Mouse (Mus musculus) intestine, embryonic 16.5 days (tissue): Measurements from ENCODE around the gene Gm853. TPM values are rescaled to one million over a fixed set of nuclear protein-coding genes. Genes with fewer than 3 reads are reported as not detected.

Experiments used
- ATAC-seq: fragments of 200-750 bp; cut with Nextera tagmentation; 2 replicates; pipeline ENCODE4 v1.8.0; 2017; ENCODE audit warnings: moderate TSS enrichment, moderate library complexity
- H3K27ac ChIP-seq: fragments of 300-500 bp; sonication (generic); 2 replicates; pipeline ENCODE4 v1.5.1; 2014; ENCODE audit warnings: mild to moderate bottlenecking, low read length
- H3K27me3 ChIP-seq: fragments of 300-500 bp; sonication (generic); replicated peaks from 2 replicates; pipeline ENCODE4 v1.6.1; 2014; ENCODE audit warnings: low read length, control low read depth, mixed read lengths; ENCODE audit not compliant: control insufficient read depth, insufficient read depth
- H3K36me3 ChIP-seq: fragments of 300-500 bp; sonication (generic); 2 replicates; pipeline ENCODE4 v1.6.1; 2014; ENCODE audit warnings: low read length, control low read depth; ENCODE audit not compliant: control insufficient read depth, insufficient read depth
- H3K4me1 ChIP-seq: fragments of 300-500 bp; sonication (generic); 2 replicates; pipeline ENCODE4 v1.6.1; 2014; ENCODE audit warnings: low read length, control low read depth, mixed read lengths; ENCODE audit not compliant: control insufficient read depth, insufficient read depth
- H3K4me2 ChIP-seq: fragments of 300-500 bp; sonication (generic); 2 replicates; pipeline ENCODE4 v1.6.1; 2014; ENCODE audit warnings: low read depth, low read length, control low read depth
- H3K4me3 ChIP-seq: fragments of 300-500 bp; sonication (generic); 2 replicates; pipeline ENCODE4 v1.5.1; 2014; ENCODE audit warnings: mild to moderate bottlenecking, low read length
- H3K9ac ChIP-seq: fragments of 300-500 bp; sonication (generic); 2 replicates; pipeline ENCODE4 v1.6.1; 2014; ENCODE audit warnings: low read depth, low read length
- H3K9me3 ChIP-seq: fragments of 300-500 bp; sonication (generic); 2 replicates; pipeline ENCODE4 v1.6.1; 2016; ENCODE audit warnings: low read length, control low read depth; ENCODE audit not compliant: control insufficient read depth
- WGBS: fragments of 180-500 bp; shearing (Covaris S2); extraction: QIAGEN DNeasy Blood & Tissue Kit; methylation state at CpG from one replicate; pipeline ENCODE4 v1.1.7; 2014; 5-methylcytosine and 5-hydroxymethylcytosine counted together
- polyA plus RNA-seq: library from polyadenylated mRNA; unstranded; fragments of >200 nt; fragmentation: Nextera tagmentation; extraction: Ambion mirVana; gene quantifications from 2 replicates; pipeline ENCODE4 v1.2.1, GENCODE M21; 2015

Gm853 gene
- polyA plus RNA-seq, 1 experiment from 2014 or later, result not detected

DNA sequence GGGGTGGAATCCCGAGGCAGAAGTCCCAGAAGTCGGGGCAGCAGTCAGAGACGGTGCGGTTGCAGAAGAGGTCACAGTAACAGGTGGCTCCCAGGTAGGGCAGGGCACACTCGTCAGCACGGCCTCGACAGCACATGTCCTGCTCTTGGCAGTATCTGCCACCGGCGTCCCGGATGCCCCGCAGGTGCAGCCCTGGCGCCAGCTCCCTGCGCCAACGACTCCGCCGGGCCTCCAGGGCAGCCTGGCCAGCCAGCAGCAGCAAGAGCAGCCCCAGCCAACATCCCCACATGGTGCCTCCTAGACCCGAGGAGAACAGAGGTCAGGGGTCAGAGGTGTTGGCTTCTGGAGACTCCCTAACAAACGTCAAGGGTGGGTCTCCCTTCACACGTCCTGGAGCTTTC is 48.3 kb downstream of the Gm853 start:
- peak overlapping the region; percentile 47 for H3K4me3 ChIP-seq
- WGBS, result 35% methylated on average over 19 of the region's 19 CpGs
- H3K27me3 ChIP-seq, result 0 out of 2 replicates have a peak, but pooled peaks cover 2% of the 10 kb centered on the region
- H3K9me3 ChIP-seq, result no peaks in the 10 kb centered on the region
- H3K36me3 ChIP-seq, result peaks cover 3% of the 10 kb centered on the region; the same call in 1 of the 2 replicates
- 0 out of 2 replicates have a peak, but pooled peaks have one; percentile 14 for ATAC-seq
- H3K4me1 ChIP-seq, result peaks cover 56% of the 10 kb centered on the region
- peak overlapping the region; percentile 64 for H3K9ac ChIP-seq
- peak overlapping the region; percentile 70 for H3K4me2 ChIP-seq
- peak overlapping the region; percentile 78 for H3K27ac ChIP-seq

DNA sequence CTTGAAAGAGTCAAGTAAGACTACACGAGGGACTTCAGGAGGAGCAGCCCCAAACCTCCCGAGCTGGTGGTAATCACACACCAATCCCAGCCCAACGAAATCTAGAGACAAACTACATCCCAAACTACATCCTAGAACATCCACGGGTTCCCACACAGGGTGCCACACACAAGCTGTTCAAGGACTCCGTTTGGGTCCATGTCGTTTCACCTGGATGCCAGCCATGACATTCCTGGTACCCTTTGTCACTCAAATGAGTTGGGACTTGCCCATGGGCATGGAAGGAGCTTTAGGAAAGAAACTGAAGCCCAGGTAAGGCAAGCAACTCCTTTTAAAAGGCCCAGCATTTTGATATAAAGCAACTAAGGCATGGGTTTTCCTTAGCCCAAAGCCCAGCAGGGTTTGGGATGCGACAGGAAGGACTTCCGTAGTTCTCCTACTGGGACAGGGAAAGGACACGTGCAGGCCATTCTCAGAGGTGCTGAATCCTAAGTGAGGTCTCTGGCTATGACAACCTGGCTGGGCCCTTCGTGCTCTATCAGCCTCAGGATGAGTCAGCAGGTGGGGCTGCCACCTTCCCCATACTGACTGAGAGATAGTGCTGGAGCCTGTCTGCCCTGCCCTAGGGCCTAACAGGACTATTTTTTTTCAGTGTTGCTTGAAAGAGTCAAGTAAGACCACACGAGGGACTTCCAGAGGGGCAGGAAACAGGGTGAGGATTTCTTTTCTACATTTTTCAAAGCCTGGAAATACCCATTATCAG is 49.0 kb downstream of the Gm853 start:
- Histone ChIP-seq H3K4me1 (peaks cover 63% of the 10 kb centered on the region), H3K9ac (peak overlapping the region; percentile 64), H3K36me3 (peaks cover 3% of the 10 kb centered on the region; the same call in 1 of the 2 replicates), H3K4me3 (peak overlapping the region; percentile 47), H3K4me2 (peak overlapping the region; percentile 70), H3K9me3 (no peaks in the 10 kb centered on the region), H3K27ac (peak overlapping the region; percentile 78), H3K27me3 (0 out of 2 replicates have a peak, but pooled peaks cover 2% of the 10 kb centered on the region)
- ATAC-seq, result peak; percentile 26; the same call in 1 of the 2 replicates
- WGBS, result 65% methylated on average over 11 of the region's 11 CpGs

DNA sequence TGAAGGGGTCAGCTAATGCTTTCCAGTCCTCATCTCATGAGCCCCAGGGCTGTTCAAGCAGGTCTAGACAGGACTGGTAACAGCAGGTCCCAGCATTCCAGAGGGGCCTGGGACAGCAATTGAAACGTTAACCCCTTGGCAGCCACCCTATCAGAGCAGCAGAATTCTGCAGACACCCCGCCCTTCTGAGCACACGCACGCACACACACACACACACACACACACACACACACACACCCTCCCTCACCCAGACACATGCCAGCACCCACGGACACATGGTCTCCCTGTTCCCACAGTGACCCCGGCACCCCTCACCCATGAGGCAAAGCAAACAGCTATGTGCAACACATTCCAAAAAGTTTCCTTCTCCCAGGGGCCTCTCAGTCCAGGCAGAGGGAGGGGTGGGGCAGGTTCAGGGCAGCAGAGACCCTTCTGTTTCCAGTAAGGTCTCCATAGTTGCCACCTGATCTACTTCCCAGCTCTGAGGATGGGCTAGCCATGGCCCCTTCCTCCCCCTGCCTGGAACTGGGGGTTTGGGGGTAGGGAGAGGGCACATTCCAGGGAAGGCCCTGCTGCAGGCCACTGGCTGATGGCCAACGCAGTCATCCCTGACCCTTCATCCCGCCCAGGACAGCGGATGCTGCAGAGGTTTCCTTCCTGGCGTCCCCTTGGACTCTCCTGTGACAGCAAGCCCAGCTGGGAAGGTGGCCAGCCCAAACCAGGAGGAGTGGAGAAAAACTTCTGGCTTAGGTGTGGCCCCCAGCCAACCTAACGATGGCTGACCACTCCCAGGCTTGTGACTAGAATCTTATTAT is 50.0 kb downstream of the Gm853 start:
- Histone ChIP-seq H3K4me1 (peaks cover 71% of the 10 kb centered on the region), H3K9me3 (no peaks in the 10 kb centered on the region), H3K4me3 (peak overlapping the region; percentile 24), H3K9ac (peak overlapping the region; percentile 60), H3K27me3 (0 out of 2 replicates have a peak, but pooled peaks cover 2% of the 10 kb centered on the region), H3K36me3 (peaks cover 3% of the 10 kb centered on the region; the same call in 1 of the 2 replicates), H3K4me2 (peak overlapping the region; percentile 38), H3K27ac (peak overlapping the region; percentile 4; the same call in 1 of the 2 replicates)
- no peak for ATAC-seq
- WGBS, result 37% methylated on average over 11 of the region's 11 CpGs

DNA sequence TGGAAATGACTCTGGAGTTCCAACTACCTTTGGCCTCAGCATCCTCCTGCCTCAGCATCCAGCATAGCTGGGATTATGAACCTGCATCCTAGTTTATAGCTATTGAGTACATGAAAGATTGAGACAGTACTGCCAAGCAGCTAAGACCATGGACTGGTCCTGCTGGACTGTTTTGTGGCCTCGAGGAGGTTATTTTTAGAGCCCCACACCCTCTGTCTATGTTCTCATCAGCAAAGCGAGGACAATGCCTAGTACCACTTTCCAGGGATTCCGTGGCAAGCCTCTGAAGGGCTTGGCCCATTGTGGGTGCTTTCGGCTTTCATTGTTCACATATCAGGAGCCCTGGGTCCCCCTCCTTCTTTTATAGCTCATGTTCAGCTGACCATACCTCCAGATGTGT is 51.8 kb downstream of the Gm853 start:
- no peak overlapping the region for H3K4me3 ChIP-seq
- 90% methylated on average over 4 of the region's 4 CpGs for WGBS
- 0 out of 2 replicates have a peak, but pooled peaks cover 2% of the 10 kb centered on the region for H3K27me3 ChIP-seq
- H3K4me1 ChIP-seq, result peaks cover 72% of the 10 kb centered on the region
- H3K27ac ChIP-seq, result no peak overlapping the region
- no peak overlapping the region for H3K9ac ChIP-seq
- no peak overlapping the region for H3K4me2 ChIP-seq
- no peak for ATAC-seq
- H3K9me3 ChIP-seq, result no peaks in the 10 kb centered on the region
- peaks cover 3% of the 10 kb centered on the region; the same call in 1 of the 2 replicates for H3K36me3 ChIP-seq

DNA sequence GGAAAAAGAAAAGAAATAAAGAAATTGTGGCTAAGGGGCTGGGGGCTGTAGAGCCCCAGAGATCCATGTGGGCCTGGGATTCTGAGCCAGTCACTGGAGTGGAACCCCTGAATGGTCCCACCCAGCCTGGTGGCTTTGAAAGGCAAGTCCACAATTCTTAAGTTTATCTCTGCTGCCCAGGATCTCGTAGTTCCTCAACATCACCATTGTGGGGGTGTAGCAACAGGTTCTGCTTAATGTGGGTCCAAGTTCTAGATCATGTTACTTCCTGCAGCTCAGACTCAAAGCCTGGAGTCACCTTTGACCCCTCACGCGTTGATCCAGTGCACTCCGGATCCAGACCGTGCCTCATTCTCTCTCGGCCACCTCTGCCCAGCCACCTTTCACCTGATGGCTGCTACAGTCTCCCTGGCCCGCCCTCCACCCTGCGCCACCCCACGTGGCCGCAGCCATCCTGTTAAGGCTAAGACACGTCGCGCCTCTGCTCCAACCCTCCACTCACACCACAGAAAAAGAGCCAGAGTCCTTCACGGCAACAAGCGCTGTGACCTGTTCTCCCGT is 52.7 kb downstream of the Gm853 start:
- Histone ChIP-seq H3K27me3 (0 out of 2 replicates have a peak, but pooled peaks cover 2% of the 10 kb centered on the region), H3K4me1 (peaks cover 66% of the 10 kb centered on the region), H3K9me3 (no peaks in the 10 kb centered on the region), H3K9ac (no peak overlapping the region), H3K27ac (peak overlapping the region; percentile 29; the same call in 1 of the 2 replicates), H3K4me2 (no peak overlapping the region), H3K4me3 (no peak overlapping the region), H3K36me3 (peaks cover 3% of the 10 kb centered on the region; the same call in 1 of the 2 replicates)
- 76% methylated on average over 16 of the region's 16 CpGs for WGBS
- no peak for ATAC-seq

DNA sequence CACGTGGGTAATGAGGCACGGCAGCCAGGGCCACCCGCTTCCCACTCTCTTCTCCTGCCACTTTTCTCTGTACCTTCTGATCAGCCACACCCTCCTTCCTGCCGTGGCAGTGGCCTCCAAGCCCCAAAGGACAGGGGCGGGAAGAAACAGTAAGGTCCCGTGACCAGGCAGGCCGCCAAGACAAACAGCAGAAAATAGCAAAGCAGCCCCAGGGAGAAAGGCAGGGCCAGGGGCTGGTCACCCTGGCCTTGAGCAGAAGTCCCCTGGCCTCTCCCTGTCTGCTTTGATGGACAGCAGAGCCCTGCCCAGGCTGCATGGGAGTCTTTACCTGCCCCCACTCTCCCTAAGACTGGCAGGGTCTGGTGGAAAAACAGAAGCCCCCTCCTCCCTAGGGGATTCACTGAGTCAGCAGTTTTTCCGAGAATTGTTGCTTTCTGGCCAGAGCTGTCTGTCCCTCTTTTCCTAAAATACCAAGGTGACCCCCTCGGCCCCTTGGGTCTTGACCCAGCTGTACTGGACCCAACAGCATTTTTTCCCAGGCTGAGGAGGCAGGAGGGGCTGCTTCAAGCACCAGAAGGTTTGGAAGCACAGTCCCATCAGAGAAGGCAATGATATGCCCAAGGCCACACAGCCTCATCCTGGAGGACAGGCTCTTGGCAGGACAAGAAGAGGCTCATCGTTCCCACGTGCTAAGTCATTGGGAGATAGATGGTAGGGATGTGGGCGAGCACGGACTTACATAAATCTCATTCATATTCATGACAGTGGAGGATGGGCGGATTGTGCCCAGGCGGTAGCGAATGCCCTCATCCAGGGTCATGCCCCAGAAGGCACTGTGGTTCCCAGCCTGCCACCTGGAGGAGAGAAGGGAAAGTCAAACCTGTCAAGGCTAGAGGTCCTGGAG is 53.7 kb downstream of the Gm853 start:
- Histone ChIP-seq H3K4me3 (peak overlapping the region; percentile 16; the same call in 1 of the 2 replicates), H3K4me1 (peaks cover 69% of the 10 kb centered on the region), H3K9ac (peak overlapping the region; percentile 45), H3K36me3 (peaks cover 3% of the 10 kb centered on the region; the same call in 1 of the 2 replicates), H3K4me2 (peak overlapping the region; percentile 41), H3K27me3 (0 out of 2 replicates have a peak, but pooled peaks cover under 1% of the 10 kb centered on the region), H3K9me3 (no peaks in the 10 kb centered on the region), H3K27ac (peak overlapping the region; percentile 74)
- peak; percentile 75 for ATAC-seq
- 34% methylated on average over 16 of the region's 16 CpGs for WGBS

DNA sequence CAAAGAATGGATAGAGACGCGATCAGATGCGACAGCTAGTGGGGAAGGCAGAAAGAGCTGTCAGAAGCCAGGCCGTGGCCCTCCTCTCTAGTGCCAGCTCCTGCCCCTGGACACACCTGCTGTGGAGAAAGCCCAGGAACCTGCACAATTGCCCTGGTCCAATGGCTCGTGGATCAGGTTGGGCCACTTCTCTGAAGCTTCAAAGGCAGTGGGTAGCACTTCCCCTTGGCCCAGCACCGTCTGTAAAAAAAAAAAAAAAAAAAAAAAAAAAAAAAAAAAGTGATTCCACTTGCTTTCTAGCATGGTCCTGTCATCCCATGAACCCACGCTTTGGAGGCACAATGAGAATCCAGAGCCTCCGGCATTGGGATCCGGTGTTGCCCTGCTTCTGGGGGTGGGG is 54.4 kb downstream of the Gm853 start:
- Histone ChIP-seq H3K27ac (peak overlapping the region; percentile 74), H3K4me2 (peak overlapping the region; percentile 41), H3K27me3 (no peaks in the 10 kb centered on the region), H3K36me3 (peaks cover 3% of the 10 kb centered on the region; the same call in 1 of the 2 replicates), H3K4me1 (peaks cover 69% of the 10 kb centered on the region), H3K9me3 (no peaks in the 10 kb centered on the region), H3K4me3 (peak overlapping the region; percentile 16; the same call in 1 of the 2 replicates), H3K9ac (peak overlapping the region; percentile 45)
- 40% methylated on average over 9 of the region's 9 CpGs for WGBS
- ATAC-seq, result peak; percentile 7

DNA sequence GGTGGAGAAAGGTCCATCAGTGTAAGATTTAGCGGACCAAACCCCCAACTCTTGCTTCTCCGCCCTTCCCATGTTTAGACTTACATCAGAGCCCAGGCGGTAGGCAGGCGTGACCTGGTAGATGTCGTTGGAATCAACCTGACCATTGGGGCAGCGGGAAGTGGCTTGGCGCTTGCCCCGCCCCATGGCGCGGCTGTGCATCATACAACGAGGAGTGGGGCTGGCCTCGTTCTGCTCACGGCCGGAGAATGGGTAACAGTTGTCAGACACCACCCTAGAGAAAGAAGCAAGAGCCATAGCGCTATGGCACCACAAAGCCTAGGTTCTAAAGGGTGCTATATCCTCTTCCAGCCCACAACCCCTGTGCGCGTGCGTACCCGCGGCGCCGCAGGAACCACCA is 54.9 kb downstream of the Gm853 start:
- H3K4me2 ChIP-seq, result peak overlapping the region; percentile 41
- H3K4me3 ChIP-seq, result no peak overlapping the region
- peaks cover 3% of the 10 kb centered on the region; the same call in 1 of the 2 replicates for H3K36me3 ChIP-seq
- no peak for ATAC-seq
- H3K9me3 ChIP-seq, result no peaks in the 10 kb centered on the region
- WGBS, result 56% methylated on average over 22 of the region's 22 CpGs
- H3K9ac ChIP-seq, result peak overlapping the region; percentile 45; the same call in 1 of the 2 replicates
- H3K27ac ChIP-seq, result peak overlapping the region; percentile 74; the same call in 1 of the 2 replicates
- H3K4me1 ChIP-seq, result peaks cover 64% of the 10 kb centered on the region
- H3K27me3 ChIP-seq, result no peaks in the 10 kb centered on the region
